Mouse (Mus musculus) cerebellum, adult 11 months (tissue): ENCODE measurements around the gene Gm20219.

ENCODE experiments used
- DNase-seq: peaks from one replicate; pipeline ENCODE4 v3.0.0; 2022

The Gm20219 gene

DNA sequence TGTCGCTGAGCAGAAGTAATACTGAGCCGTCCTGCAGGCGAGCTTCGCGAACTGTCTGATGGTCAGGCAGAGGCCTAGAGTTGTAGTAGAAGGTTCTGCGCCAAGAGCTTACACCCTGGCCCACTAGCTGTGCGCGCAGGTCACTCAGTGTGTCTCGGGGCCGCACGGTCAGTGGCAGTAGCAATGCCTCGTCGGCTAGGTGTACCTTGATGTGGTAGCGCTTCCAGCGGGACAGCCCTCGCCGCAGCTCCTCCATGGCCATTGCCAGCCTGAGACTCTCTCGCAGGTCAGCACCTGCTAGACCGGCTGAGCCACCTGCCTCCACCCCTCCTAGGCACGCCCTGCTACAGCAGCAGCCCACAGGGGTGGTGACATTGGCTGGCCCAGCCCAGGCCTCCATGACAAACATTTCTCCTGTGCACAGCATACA lies at the start of gene Gm20219:
TSS of gene Gm20219 (minus strand) at position 266 of the 430 bp plus-strand sequence.
- no peak for DNase-seq

DNA sequence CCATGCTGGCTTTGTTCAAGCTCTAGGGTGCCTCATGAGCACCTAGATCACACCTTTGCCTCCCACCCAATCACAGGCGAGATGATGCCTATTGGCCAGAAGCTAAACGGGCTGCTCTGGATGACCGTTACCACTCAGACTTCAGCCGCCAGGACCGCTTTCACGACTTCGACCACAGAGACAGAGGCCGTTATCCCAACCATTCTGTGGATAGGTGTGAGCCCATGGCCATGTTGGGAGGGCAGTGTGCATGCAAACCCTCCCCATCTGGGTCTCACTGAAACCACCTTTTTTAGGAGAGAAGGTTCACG lies 49.8 kb upstream of the Gm20219 start:
- DNase-seq, result no peak

DNA sequence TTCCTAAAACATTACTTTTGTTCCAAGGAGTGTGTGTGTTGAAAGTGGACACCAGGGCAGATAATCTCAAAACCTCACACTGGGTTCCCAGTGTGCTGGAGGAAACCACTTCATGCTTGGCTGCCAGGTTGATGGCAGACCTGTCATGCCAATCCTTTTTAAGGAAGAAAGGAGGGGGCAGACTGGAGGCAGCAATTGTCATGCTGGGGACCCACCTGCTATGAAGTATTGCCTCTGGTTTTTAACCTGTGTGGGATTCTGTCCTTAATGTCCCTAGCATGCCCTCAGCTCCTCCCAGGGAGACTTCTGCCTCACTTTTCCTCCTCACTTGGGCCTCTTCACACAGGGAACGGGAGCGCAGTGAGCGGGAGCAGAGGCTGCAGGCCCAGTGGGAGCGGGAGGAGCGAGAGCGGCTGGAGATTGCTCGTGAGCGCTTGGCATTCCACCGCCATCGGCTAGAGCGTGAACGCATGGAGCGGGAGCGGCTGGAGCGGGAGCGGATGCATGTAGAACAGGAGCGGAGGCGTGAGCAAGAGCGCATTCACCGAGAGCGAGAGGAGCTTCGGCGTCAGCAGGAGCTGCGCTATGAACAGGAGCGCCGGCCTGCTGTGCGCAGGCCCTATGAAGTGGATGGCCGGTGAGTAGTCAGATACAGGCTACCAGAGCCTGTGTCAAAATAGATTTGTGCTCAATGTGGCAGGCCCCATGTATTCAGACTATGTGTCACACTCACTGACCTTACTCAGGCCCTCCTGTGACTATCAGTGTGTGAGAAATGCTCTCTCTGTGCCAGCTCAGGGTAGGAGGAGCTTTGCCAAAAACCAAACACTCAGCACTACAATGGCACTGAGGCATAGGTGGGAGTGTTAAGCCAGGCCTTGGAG lies 49.2 kb upstream of the Gm20219 start:
- no peak for DNase-seq

DNA sequence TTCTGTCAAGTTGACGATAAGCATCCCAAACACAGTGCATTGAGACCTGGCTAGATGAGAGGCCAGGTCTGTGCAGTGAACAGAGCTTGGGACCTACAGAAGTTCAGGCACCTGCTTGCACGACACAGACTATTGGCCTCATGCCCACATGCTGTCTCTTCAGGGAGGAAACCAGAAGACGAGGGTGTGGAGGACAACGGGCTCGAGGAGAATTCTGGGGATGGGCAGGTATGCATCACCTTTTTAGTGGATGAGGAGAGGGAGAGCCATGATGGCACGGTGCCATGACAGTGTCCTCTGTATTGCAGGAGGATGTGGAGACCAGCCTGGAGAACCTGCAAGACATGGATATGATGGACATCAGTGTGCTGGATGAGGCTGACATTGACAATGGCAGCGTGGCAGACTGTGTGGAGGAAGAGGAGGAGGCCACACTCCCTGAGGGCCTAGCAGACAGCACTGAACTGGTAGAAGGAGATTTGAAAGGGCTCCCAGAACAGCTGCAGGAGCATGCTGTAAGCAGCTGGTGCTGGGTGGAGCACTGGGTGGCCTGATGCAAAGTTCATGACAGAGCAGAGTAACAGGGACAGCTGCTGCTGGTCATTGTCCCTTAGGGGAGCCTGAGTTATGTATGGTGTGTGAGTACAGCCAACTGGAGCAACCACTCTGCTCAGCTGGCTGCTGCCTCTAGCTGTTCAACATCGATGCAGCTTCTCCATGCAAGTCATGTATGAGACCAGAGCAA lies 39.5 kb upstream of the Gm20219 start:
- no peak for DNase-seq

DNA sequence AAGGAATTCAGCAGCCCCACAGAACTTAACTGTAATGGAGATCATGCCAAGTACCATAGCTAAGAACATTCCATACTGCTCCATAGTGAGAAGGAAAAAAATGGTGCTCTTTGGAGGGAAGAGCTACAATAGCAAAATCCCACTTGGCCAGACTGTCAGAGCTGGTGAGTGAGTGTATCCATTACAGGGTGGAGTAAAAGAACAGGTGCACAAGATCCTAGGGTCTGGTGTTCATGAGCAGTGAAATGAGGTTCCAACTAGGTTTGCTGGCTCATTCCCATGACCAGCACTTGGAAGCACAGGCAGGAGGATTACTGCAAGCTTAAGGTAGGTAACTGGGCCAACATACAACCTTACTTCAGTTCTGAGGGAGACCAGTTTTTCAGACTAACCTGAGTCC lies 38.4 kb upstream of the Gm20219 start:
- DNase-seq, result no peak

DNA sequence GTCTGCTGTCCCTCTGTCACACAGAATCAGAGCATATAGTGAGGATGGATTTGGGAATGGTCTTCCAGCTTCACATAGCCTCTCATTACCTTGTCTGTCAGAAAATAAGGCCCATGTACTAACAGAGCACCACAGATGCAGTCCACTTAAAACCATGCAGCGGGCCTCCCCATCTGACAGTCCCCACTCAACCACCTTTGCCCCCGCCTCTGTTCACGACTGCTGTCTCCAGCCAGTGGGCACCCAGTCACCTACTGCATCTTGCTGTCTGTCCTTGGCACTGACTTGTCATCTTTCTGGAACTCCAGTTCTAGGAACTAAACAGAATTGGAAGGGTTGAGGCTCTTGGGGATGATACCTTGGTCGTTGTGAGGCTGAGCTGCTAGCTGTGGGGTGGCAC lies 34.7 kb upstream of the Gm20219 start:
- DNase-seq, result no peak

DNA sequence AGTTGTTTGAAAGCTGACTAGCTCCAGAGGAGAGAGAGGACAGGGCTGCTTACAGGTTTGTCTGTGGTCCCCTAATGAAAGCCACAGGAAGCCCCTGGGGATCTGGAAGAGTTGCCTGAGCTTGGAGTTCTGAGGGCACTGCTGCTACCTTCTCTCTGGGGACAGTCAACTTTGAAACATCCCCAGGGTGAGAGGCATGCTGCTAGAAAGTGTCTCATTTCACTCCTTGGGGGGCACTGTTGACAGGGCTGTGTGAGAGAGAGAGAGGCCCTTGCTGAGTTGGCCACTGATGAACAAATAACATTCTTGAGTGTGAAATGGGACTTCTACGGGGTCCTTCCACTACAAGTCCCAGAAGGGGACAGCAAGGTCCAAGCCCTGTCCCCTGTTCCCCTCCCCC lies 33.6 kb upstream of the Gm20219 start:
- DNase-seq, result no peak

DNA sequence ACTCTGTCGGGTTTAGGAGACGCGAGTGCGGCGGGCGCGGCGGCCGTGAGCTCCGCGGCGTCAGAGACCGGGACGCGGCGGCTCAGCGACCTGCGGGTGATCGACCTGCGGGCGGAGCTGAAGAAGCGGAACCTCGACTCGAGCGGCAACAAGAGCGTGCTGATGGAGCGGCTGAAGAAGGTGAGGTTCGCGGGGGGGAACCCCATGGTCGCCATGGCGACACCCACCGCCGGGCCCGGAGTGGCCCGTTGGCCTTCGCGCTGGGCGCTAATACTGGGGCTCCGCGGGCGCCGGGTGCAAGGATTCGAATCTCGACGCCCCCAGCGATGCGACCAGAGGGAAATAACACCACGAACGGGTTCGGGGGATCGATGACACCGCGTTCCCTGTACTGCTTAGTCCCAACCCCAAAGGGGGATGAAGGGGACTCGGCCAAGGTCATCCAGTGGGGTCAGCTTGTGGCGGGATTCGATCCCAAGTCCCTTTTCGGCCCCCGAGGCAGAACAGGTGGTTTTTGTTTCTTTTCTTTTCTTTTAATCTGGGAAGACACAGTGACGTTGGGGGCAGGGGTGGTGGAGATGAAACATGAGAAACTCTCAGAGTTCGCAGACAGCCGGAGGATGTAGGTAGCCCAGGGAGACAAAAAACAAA lies 31.1 kb upstream of the Gm20219 start:
- DNase-seq, result no peak

DNA sequence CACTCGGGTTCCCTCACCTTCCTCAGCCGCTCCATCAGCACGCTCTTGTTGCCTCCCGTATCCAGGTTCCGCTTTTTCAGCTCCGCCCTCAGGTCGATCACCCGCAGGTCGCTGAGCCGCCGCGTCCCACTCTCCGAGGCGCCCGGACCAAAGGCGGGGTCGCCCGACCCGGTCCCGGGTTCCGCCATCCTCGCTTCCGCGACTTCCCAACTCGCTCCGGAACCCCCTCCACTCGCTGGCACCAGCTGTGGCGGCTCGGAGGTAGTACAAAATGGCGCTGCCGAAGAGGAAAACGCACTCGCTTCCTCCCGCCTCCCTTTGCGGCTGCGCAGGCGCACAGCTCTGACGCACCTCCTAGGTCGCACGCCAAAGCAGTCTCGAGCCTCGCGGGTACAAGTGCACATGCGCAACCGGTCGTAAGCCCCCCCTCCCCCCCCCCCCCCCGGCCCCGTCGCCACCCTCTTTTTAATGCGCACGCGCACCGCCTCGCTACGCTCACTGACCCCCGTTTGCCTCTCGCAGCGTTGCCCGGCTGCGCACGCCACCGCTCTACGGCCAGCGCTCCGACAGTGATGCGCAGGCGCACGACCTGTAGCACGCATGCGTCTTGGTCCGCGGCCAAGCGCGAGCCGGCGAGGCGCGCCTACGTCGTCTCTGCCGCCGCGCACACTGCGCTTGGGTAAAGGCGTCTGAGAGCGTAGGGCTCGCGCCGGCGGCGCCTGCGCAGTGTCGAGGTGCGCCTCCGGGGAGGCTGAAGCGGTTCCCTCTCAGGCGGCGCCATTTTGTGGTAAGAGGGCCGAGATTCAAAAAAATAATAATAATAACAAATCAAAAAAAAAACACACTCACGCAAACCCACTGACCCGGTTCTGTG lies 30.3 kb upstream of the Gm20219 start, which contains the start of the genes Safb2 and Safb:
TSS of gene Safb2 (minus strand) at position 329 of the 874 bp plus-strand sequence.
TSS of gene Safb (plus strand) at position 569 of the 874 bp plus-strand sequence.
- peak; percentile 100 for DNase-seq

DNA sequence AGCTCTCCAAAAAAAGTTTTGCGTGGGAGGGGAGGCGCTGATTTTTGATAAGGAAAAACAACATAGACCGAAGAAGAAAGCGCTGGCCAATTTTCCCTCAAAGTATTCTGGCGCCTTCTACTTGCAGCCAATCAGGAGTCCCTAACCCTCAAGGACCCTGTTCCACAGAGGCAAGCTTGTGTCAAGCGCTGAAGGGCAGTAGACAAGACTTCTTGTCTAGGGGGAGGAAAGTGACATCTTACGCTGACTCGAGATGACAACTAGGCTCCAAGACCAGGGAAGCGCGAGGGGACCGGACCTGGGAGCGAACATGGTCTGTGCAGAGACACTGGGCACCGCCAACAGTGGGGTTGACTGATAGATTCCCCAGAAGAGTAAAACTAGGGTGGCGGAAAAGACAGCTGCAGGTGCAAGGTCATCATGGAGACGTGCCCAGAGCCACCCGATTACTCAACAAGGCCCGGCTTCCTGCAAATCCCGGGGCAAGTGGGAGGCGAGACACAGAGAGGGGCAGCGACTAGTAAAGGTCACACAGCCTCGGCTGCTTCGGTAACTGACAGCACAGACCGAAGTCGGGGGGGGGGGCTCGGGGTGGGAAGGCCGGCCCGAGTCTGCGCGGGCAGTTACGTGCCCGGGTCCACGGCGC lies 29.5 kb upstream of the Gm20219 start:
- DNase-seq, result peak; percentile 67

DNA sequence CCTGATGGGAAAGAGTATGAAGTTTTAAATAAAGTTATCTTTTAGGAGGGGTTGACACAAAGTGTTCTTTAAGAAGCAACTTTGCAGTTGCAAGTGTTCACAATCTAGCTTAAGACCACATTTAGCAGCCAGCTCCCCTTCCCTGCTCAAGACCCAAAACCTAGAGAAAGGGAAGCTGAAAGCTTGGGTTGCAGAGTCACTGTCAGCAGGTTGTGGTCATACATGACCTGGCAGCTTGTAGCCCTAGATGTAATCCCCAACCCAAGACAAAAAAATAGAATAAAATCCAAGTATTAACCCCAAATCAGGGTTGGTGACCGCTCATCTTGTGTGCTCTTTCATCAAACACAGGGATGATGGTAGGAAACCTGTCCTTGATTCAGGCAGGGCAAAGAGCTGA lies 28.9 kb upstream of the Gm20219 start:
- no peak for DNase-seq

DNA sequence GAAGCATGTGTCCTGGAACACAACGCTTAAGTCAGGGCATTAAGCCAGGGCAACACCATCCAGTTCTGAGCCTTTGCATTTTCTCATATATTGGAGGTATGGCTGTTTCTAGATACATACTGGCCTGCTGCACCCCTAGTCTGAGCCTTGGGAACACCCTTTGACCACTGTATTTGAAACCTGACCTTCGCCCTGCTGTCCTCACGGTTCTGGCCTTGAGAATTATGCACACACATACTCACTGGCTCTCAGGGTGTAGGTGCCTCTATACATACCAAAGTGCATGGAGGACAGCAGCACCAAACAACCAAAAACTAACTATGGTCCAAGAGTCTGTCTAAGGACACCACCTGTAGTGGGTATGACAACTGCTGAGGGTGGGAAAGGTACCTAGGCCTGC lies 18.8 kb upstream of the Gm20219 start:
- DNase-seq, result no peak

DNA sequence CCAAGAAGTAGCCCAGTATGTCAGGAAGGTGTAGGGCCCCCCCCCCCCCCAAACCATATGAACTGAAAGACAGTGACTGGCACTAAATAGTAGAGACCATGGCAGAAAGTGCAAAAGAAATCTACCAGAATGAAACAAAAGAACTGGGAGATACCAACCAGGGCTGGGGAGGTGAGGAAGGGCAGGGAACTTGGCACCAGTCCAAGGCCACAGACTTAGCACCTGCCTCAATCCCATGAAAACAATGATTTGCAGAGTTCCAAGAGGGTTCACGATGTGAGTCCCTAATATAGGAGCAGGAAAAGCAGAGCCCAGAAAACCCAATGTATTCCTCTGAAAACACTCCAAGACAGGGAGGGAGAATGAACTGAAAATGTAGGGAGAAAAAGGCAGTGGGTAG lies 18.0 kb upstream of the Gm20219 start:
- no peak for DNase-seq

DNA sequence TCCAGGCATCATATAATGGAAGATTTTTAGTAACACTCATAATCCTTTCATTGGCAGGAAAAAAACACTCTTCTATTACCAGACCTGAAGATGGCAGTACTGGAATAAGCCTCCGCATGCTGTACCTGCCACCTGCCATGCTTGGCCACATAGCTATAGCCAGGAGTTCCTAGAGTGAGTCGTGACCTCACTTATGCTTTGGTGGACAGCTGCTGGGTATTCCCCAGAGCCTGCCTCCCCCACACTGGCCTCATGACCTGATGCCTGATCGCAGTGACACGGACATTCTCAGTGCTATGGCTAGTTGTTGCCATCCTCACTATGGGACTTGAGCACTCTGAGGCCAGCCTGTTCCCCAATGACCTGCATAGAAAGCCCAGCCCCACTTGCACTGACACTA lies 16.1 kb upstream of the Gm20219 start:
- no peak for DNase-seq

DNA sequence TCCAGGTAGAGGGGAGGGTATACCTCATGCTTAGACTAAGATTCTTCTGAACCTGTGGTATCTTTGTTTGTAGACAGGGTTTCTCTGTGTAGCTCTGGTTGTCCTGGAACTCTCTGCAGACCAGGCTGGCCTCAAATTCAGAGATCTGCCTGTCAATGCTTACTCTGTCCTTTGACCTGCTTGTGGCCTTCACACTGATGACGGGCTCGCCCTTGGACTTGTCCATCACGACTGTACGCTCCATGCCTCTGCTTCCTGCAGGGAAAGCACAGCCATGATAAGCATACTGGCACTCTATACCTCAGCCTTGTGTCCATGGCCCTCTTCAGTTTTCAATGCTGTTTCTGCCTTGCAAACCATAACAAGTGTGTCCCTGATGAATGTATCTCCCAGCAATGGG lies 13.2 kb upstream of the Gm20219 start:
- DNase-seq, result no peak

DNA sequence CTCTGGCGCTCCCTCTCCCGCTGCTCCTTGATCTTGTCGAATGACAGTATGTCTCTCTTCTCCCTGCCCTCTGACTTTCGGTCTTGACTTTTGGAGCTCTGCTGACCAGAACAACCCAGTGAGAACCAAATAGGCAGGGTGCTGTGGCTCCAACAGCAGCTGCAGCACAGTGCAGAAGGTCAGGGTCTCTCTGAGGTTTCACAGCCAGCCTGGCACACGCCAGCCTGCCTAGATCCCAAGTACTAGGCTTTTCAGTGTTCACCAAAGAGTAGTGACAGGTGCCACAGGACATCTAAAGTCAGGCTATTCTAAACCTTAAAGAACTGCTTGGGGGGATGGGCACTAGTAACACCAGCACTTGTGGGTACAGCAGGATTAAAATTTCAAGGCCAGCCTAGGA lies 12.7 kb upstream of the Gm20219 start:
- no peak for DNase-seq

DNA sequence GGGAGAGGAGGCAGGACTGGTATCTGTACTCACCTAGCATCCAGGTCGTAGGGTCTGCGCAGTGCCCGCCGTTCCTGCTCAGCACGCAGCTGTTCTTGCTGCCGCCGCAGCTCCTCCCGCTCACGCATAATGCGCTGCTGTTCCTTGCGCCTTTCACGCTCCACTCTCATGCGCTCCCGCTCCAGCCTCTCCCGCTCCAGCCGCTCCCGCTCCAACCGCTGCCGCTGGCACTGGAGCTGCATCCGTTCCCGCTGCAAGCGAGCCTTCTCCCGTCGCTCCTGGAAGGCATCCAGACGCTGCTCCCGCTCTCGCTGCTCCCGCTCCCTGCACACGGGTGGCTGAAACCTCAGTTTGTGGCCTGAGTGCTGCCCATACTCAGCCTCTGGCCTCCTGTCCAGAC lies 12.1 kb upstream of the Gm20219 start:
- no peak for DNase-seq

DNA sequence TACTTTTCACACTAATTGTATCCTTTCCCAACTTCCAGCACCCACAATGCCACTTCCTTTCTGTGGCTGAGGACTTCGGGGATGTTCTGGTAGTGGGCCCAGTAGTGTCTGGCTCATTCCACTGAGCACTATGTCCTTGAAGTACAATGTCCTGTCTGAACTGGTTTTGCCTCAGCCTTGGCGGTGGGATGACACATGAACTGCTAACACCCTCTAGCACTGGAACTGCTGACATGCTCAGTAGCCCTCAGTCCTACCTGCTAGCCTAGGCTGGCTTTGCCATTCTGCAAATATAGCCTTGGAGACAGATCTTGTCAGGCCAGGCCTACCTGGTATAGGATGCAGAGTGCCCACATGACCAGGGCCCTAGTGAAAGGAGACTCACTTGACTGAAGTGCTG lies 7.7 kb upstream of the Gm20219 start:
- no peak for DNase-seq

DNA sequence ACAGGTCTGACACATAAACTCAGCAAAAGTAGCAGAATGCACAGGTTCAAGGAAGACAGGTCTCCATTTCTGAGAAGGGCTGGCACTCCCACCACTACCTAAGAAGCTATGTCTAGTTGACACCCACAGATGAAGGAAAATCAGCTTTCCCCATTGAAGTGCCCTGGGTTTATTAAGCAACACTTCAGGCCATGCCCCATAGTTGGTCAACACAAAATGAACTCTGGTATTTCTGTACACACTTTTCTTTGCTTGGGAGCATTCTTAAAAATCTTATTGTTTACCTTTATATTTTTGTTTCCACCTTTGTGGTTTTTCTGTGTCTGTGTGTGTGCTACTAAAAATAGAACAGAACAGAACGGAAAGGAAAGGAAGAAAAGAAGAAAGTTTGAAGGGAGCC lies 5.9 kb upstream of the Gm20219 start:
- DNase-seq, result no peak

DNA sequence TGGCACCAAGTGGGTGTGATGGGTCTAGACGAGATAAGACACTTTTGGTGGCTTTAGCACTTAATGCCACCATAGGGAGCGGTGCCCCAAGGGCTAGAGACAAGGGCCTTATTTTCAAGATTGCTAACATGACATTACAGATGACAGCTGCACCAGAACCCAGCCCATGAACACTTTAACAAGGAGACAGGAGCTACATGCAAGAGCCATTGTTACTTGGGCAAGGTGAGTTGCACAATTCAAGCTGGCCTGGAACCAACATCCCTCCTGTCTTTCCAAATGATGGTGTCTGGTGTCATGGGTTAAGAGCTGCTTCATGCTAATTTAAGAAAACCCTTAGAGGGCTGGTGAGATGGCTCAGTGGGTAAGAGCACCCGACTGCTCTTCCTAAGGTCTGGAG lies 5.2 kb upstream of the Gm20219 start:
- DNase-seq, result no peak

DNA sequence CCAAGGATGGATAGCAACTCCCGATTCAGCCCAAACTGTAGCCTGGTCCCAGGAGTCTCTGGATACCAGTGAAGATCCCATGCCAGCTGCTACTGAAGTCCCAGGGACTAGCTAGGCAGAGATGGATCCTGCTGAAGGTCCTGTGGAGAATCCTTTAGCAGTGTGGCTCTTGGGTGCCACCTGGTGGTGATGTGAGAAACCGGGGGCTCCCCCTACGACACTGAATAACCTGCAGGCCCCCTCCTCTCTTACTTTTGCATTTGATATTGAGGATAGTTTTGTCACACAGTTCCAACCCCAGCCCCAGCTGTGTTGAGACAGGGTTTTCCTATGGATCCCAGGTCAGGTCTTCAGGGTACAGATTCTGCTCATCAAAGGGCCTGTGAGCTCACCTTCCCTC lies 4.3 kb upstream of the Gm20219 start:
- peak; percentile 67 for DNase-seq

DNA sequence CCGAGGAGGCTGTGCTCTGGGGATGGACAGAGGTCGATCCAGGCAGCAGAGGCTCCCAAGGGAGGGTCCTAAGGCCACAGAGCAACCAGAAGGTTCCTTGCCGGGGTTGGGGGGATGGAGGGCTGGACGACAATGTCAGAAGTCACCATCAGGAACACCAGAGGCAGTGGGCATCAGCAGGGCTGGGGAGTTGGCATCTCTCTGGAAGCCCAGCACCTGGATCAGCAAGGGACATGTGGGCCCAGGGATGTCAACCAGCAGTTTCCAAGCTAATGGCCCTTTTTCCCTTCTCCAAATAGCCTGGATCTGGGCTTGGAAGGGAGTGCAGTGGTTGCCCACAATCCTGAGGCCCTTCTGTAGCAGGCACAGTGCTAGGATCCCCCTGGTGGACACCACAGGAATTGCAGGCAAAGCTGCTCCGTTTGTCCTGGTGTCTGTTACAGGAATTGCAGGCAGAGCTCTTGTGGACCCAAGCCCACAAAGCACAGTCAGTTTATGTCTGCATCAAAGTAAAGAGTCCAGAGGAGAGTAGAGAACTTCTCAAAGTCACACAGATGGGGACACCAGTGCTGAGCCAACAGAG lies 1.3 kb downstream of the Gm20219 start:
- peak; percentile 70 for DNase-seq
